Mouse (Mus musculus): ENCODE data around the gene Lrrc36.

DNA sequence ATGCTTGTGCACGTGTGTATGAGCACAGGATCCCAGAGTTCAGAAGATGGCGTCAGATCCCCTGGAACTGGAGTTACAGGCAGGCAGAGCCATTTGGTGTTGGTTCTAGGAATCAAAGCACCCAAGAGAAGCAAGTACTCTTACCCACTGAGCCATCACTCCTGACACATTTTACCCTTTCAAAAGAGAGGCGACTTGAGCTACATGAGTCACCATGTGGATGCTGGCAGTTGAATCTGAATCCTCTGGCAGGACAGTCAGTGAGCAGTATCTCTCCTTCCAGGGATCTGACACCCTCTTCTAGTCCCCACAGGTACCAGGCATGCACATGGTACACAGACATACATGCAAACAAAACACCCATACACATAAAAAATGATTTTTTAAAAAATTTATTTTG, 74.7 kb downstream of the Lrrc36 start:
- TF ChIP-seq POLR2A (IDR thresholded peaks at IDR 0.05; ENCODE audit: borderline replicate concordance, control insufficient read depth, low read depth, low read length) = no peak
- no peak for TF ChIP-seq CTCF (IDR thresholded peaks at IDR 0.05; ENCODE audit: control insufficient read depth, insufficient read depth, low read length)

Measured in bone marrow, adult 2 months (tissue).